Mouse (Mus musculus) adrenal gland, postnatal 36 days (tissue): ENCODE data around the gene Plac9a. TPM values are rescaled to one million over a fixed set of nuclear protein-coding genes. Genes with fewer than 3 reads are reported as not detected.

Experiments used
- DNase-seq, 2 experiments: peaks; one replicate each; pipeline ENCODE4 v3.0.0; 2021; ENCODE audit warnings: mixed read lengths in 1 of 2
- total RNA-seq, 2 experiments: library from RNA; stranded (reverse); gene quantifications; 2 replicates each; pipeline ENCODE4 v1.2.3; 2021

The Plac9a gene
- total RNA-seq, 2 experiments from 2014 or later = 1.3 to 1.4 TPM

DNA sequence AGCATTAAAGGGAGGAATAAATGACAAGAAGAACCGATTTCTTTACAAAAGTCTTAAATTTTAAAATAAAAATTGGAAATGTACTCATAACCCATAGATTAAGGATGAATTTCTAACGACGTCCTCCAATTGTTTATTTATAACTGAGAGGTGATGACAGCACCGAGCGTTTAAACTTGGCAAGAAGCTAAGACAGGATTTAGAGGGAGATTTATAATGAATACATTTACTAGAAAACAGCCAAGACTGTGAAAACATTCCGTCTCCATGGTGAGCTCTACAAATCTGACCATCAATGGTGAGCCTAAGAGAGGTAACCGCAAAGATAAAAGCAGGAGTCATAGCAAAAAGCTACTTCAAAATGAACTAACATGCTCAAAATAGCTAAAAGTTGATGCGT is 64.5 kb downstream of the Plac9a start:
- no peak for DNase-seq

Other genes starting within 250 kb of the Plac9a start
- 10 to 100 TPM; 24.4 to 27.7 TPM for gene Ppif, start 208.9 kb downstream of the Plac9a start, total RNA-seq
- 10 to 100 TPM; 21.2 to 21.3 TPM for gene Zcchc24, start 134.1 kb downstream of the Plac9a start, total RNA-seq
- gene Anxa11, start 60.9 kb downstream of the Plac9a start, total RNA-seq = 10 to 100 TPM; 57.8 to 84.4 TPM
- gene Tmem254a, start 24.6 kb upstream of the Plac9a start, total RNA-seq = 1 to 10 TPM; 2.3 to 3.2 TPM
- not detected for gene Cphx1, start 35.2 kb upstream of the Plac9a start, total RNA-seq
- gene Duxbl1, start 75.5 kb upstream of the Plac9a start, total RNA-seq = under 1 TPM in 1 of 2 experiments, not detected in 1; 0.13 TPM
- gene Gm9780, start 139.6 kb upstream of the Plac9a start, total RNA-seq = 10 to 100 TPM; 14.8 to 19.4 TPM
- 10 to 100 TPM; 15.9 to 25.4 TPM for gene Tmem254c, start 164.3 kb upstream of the Plac9a start, total RNA-seq
- gene Cphx2, start 178.4 kb upstream of the Plac9a start, total RNA-seq = not detected
- gene Cphx3, start 179.2 kb upstream of the Plac9a start, total RNA-seq = not detected
- gene Duxbl2, start 215.2 kb upstream of the Plac9a start, total RNA-seq = not detected